Mouse (Mus musculus): ENCODE data around the gene Tgif1. TPM values are rescaled to one million over a fixed set of nuclear protein-coding genes. Genes with fewer than 3 reads are reported as not detected.

Tgif1 gene
- total RNA-seq, 2 experiments from 2014 or later, result 35.7 to 51.8 TPM

DNA sequence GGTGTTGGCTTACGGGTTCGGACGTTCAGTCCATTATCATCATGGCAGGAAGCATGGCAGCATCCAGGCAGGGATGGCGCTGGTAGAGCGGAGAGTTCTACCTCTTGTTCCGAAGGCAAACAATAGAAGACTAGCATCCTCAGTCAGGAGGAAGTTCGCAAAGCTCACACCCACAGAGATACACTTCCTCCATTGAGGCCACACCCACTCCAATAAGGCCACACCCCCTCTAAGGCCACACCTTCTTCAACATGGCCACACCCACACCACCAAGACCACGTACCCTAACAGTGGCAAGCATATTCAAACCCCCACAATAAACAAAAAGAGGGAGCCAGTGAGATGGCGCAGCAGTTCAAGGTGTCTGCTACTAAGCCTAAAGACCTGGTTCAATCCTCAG, 47.5 kb downstream of the Tgif1 start:
- DNase-seq, result no peak

DNA sequence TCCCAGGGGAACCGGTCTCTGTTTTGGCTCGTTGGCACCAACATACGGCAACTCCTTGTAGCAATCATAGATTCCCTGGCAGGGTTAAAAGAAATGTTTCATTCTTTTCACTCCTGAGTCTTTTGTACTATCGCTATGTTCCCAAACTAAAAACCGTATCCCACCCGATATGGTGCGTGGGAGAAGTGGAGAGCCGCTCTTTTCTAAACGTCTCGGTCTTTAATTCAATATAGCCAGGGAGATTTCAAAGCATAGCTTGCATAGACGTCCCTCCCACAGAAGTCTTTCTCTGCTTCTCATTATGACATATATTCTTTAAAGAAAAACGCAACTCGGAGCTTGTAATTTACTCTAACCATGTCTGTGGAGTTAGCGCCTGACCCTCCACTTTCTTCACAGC, 51.3 kb downstream of the Tgif1 start:
- DNase-seq, result no peak

DNA sequence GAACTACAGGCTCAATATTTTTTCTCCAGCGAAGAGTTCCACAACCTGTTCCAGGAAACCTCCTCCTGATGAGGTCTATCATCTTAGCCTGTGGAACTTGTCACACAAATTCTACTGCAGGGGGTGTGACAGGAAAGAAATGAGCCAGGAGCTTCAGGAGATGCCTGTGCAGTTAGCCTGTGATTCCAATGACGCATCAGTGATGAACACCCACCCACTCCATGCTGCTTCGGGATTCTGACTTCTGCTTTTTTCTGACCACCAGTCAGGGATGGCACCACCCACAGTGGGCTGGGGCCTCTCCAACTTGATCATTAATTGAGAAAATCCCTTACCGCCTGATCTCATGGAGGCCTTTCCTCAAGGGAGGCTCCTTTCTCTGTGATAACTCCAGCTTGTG, 54.1 kb downstream of the Tgif1 start:
- DNase-seq, result no peak

DNA sequence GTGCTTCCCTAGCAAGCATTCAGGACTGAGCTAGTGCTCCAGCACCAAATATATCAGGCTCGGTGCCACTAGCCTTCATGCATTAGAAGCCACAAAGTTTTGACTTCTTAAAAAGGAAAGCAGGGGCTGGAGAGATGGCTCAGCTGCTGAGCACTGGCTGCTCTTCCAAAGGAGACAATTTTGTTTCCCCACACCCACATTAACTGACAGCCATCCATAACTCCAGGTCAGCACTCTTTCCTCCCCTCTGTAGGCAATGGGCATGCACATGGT, 55.6 kb downstream of the Tgif1 start:
- DNase-seq, result no peak

DNA sequence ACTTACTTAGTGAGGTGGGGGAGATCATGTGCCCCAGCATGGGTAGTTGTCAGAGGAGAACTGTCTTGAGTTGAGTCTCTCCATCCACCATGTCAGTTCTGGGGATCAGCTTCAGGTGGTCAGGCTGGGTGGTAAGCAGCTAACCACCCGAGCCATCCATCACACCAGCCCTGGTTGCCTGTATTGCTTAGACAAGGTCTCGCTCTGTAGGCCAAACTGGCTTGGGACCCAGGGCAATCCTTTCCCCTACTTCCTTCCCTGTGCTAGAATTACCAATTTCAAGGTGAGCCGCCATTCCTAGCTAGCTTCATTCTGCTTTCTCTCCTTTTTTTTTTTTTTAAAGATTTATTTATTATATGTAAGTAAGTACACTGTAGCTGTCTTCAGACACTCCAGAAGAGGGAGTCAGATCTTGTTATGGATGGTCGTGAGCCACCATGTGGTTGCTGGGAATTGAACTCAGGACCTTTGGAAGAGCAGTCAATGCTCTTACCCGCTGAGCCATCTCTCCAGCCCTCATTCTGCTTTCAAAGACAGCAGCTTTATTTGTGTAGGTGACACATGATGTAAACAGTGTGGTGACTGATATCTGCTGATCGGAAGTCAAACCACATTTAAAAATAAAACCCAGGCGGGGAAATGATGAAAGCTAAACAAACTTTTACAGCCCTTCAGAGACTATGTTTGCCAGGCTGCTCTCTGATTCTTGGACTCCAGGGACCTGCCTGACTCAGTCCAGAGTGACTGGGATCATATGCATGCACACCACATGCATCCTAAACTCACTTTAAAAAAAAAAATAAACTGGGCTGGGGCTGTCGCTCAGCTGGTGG, 56.2 kb downstream of the Tgif1 start:
- no peak for DNase-seq

DNA sequence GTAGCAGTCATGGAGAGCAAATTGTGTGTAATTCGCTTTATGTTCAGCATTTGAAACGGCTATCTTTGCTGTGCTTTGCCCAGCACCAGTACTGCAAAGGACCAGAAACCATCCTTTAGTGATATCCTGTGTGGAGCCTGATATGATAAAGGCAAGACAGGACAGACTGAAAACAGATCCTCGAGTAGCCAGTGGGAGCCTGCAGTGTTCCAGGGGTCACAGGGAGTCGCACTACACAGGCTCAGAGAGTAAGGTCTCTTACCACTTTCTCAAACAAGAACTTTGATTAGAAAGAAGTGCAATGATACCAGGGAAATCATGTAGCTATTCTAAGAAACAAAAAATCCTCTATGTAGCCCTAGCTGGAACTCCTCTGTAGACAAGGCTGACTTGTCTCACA, 58.1 kb downstream of the Tgif1 start:
- no peak for DNase-seq

DNA sequence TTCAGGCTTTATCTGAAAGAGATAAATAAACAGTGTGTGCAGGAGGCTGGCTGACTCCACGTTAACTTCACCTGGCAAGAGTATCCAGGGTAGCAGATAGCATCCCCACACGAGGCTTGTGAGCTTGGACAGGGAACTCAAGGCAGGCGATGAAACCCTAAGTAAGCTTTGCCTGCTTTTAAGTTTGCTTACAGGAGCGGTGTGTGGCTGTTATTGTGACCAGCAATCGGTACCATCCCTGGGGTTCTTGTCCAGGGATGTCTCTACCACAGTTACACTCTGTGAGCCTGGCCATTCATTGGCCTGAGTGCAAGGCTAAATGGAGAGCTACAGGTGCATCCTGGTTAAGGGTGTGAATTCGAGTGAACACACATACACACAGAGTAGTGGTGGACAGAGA, 58.6 kb downstream of the Tgif1 start:
- no peak for DNase-seq

DNA sequence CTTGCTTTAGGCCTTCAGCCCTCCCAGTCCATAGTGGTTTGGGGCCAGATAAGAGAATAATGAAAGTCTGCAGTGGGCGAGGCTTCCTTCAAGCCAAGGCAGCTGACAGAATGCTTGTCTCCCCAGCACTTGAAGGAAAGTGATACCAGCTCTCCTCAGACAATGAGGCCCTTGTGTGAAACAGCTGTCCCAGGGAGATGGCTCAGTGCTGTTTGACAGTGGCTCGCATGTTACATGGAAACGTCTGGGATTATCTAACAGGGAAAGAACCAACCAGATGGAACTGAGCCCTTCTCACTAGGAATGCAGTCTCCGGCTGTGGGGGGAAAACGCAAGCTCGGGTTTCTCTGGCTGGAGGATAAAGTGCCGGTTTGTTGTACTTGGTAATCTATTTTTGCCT, 59.1 kb downstream of the Tgif1 start:
- no peak for DNase-seq

Small RNA genes within 50 kb of the gene (microRNA-seq; reads per million reads assigned to microRNA genes)
- not detected for gene Mir1195

Other genes with a start within 250 kb of the Tgif1 start
- 10 to 100 TPM; 24.4 to 98.7 TPM for gene Myom1, start 149.1 kb upstream of the Tgif1 start, total RNA-seq (2021)
- 100 to 1,000 TPM; 324 to 354 TPM for gene Myl12a, start 149.3 kb upstream of the Tgif1 start, total RNA-seq (2021)